Mouse (Mus musculus): ENCODE measurements around the gene Ybx1.
A peak's percentile ranks its signal among the peaks of the same experiment; 100 is the strongest.
"Not testable (repeated sequence)": the region's sequence is repeated elsewhere in the genome, so short reads cannot be mapped to it uniquely, and the experiment has no call there.

Gene Ybx1

DNA sequence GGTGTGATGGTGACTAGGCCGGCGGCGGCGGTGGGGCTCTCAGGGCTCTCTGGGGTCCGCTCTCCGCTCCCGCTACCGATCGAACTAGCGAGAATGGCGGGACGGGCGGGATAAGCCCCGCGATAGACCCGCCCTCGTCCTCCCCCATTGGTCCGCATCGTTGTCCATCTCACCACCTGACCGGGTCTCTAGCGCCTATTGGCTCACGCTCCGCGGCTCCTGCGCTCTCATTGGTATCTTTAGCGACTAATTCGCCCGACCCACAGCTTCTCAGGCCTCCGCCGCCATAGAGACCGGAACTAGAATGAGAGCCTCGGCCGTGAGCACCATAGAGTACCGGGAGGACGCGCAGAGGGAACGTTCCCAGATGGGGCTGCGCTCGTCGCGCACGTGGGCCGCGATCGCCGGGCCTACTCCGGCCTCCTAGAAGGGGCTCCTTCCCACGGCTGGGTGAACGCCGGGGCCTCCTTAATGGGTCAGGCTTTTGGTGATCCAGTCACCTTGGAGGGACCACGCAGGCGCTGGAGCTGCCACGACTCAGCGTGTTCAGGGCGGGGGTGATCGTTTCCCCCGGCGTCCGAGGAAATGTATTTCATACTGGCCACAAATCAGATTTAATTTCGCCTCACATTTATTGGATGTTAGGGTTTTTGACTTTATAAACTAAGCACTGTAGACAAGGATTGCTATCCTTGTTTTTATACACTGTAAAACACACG lies at the start of gene Ybx1:
TSS of gene Ybx1 (minus strand) at position 190 of the 719 bp plus-strand sequence.
- DNase-seq, result peak; percentile 100

- no peak for DNase-seq
These were observed 44.5 kb upstream of the Ybx1 start for GRCm38 (mm10) chr4:119338861-119339361.

GRCm38 (mm10) chr4:119338422-119338821 lies 44.0 kb upstream of the Ybx1 start:
- DNase-seq, result no peak

GRCm38 (mm10) chr4:119333487-119333886 lies 39.1 kb upstream of the Ybx1 start:
- no peak for DNase-seq

DNA sequence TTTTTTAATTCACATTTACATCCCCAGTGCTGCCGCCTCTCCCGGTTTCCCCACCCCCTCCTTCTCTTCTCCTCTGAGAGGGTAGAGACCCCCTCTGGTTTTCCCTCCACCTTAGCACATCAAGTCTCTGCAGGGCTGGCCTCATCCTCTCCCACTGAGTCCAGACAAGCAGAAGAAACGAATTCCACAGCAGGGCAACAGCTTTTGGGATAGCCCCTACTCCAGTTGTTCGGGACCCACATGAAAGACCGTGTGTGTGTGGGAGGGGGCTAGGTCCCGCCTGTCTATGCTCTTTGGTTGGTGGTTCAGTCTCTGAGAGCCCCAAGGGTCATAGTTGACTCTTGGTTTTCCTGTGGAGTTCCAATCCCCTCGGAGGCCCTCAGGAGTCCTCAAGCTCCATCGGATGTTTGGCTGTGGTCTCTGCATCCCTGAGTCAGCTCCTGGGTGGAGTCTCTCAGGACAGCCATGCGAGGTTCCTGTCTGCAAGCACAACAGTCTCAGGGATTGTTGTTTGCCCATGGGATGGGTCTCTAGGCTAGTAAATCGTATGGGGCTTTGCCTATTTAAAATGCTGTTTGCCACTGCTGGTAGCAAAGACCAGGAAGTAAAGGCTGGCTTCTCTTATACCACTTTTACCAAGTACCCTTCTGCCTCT lies 26.6 kb upstream of the Ybx1 start:
- DNase-seq, result no peak

- peak; percentile 99 for DNase-seq
These were observed 25.9 kb upstream of the Ybx1 start, which contains the start of gene Ppih for GRCm38 (mm10) chr4:119320131-119320830. Gene Ppih (minus strand): TSS chr4:119320546.

DNA sequence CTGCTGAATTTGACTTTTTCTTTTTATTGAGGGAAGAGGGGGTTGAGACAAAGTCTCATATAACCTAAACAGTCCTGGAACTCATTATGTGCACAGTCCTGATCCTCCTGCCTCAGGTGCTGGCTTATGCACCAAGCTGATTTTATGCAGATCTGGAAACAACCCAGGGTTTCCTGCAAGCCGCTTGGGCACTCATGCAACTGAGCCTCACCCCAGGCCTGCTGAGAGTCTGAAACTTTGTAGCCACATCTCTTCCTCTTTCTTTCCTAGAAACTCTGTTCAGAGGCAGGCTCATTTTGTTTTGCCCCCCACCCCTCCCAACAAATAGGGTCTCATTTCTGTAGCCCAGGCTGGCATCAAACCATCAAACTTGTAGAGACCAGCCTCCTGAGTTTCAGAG lies 19.4 kb upstream of the Ybx1 start:
- DNase-seq, result no peak

DNA sequence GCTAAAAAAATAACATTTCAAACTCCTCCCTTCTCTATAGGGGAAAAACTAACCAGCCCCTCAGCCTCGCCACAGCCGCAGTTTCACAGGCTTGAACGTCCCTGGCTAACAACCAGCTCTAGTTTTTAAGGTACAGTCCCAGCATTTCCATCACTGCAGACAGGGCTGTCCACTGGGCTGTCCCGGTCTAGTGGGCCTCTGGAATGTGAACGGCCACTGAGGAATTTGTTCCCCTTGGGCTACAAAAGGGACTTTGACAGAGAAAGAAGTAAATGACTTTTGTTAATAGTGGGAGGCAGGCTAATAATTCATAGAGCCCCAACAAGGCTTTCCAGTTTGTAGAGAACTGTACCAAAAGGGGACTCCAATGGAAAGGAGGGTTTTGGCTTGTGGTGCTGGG lies 11.0 kb upstream of the Ybx1 start:
- DNase-seq, result no peak

GRCm38 (mm10) chr4:119303291-119303690 lies 8.9 kb upstream of the Ybx1 start:
- no peak for DNase-seq

- no peak for DNase-seq
These were observed 7.4 kb upstream of the Ybx1 start for GRCm38 (mm10) chr4:119301777-119302176.

DNA sequence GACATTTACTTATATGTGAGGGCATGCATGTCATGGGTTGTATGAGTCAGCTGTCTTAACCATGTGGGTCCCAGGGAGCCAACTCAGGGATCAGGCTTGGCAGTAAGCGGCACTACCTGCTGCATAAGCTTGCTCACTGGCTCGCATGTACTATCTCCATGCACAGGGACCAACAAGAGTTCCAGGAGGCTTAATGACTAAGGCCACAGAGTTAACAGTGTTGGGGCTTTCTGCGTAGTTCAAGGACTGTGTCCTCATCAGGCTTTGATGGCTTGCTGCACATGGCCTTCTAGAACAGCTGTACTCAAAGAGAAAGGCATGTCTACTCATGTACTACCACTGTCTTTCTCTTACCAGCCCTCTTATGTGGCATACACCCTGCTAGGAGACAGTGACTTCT lies 6.4 kb upstream of the Ybx1 start:
- DNase-seq, result no peak

GRCm38 (mm10) chr4:119297361-119297760 lies 3.0 kb upstream of the Ybx1 start:
- no peak for DNase-seq

DNA sequence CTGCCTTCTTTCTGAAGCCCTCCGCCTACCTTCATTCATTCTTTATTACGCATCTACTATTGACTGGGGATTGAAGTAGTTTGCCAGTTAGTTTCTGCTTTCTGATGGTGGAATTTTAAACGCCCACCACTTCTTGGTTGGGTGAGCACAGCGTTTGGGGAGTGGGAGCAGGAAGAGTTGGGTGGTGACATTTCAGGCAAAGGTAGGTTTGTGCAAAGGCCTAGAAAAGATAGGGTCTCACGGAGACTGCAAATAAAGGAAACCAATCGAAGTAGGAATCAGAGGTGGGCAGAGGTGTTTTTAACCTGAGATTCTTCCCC lies 690 bp upstream of the Ybx1 start:
- DNase-seq, result no peak

GRCm38 (mm10) chr4:119293574-119294258 lies 688 bp downstream of the Ybx1 start:
- no peak for DNase-seq

- peak; percentile 97 for DNase-seq
These were observed 1.4 kb downstream of the Ybx1 start for GRCm38 (mm10) chr4:119292771-119293573.

- no peak for DNase-seq
These were observed 2.5 kb downstream of the Ybx1 start for GRCm38 (mm10) chr4:119291921-119292320.

GRCm38 (mm10) chr4:119285336-119285735 lies 9.1 kb downstream of the Ybx1 start:
- DNase-seq, result no peak

DNA sequence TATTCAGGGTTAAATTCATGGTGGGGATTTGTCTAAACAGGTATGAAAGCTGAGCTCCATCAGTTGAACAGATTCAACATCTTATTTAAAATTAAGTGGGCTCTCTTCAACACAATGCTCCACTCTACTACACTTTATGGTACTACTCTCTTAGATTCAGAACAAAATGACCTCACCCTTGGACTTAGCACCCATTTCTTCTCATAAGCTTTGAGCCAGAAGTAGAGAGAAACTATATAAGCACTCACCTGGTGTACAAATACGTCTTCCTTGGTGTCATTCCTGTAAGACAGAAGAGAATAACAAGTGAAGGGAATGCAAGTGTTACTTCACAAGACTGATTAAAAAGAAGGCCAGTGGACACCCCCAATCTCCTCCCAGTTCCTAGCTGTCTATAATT lies 9.5 kb downstream of the Ybx1 start:
- no peak for DNase-seq

DNA sequence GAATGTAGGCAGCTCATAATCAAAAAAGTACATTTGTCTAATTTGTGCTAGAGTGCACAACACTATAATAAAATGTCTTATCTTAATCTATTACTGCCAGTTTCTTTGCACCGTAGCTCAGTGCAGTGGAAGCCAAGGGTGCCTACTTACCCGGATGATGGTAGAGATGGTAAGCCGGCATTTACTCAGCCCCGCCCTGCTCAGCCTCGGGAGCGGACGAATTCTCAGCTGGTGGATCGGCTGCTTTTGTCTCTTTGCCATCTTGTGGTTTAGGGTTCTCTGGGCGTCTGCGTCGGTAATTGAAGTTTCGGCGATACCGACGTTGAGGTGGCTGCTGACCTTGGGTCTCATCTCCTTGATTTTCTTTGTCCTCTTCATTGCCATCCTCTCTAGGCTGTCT lies 15.6 kb downstream of the Ybx1 start:
- not testable (repeated sequence) for DNase-seq

GRCm38 (mm10) chr4:119275726-119276125 lies 18.7 kb downstream of the Ybx1 start:
- DNase-seq, result no peak

- peak; percentile 95 for DNase-seq
These were observed 19.2 kb downstream of the Ybx1 start for GRCm38 (mm10) chr4:119275226-119275625.

DNA sequence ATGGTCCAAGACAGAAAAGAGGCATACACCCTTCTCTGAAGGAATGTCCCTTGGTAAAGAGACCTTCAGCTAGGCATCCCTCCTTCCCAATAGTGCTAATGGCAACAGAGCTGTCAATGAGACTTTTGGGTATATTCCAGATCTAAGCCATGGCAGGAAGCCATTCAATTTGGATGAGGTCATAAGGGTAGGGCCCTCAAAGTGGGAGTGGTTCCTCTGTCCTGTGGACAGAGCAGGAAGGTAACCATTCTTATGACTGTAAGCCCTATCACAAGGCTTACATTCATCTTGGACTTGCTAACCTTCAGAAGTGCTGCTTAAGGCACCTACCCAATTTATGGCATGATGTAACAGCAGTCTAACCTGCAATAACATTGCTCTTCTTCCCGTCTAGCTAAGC lies 19.8 kb downstream of the Ybx1 start:
- DNase-seq, result peak; percentile 97
